Comparison of ENCODE assay signal across 8 mouse cellular contexts in genomic region chr17:35254241-35255098, GRCm38 (mm10). TPM values are rescaled to one million over a fixed set of nuclear protein-coding genes. Genes with fewer than 3 reads are reported as not detected.
DNase-seq lines count a peak whose midpoint lies in the region; ATAC-seq lines count a peak whose summit lies in the region.

No protein-coding gene starts in this region.

- H3K4me1 ChIP-seq in midbrain, embryonic 13.5 days (replicated peaks) = no peaks in the 10 kb centered on the region
- 0 out of 2 replicates have a peak, but pooled peaks cover 3% of the 10 kb centered on the region for H3K4me1 ChIP-seq in stomach, embryonic 15.5 days

- no peaks in the 10 kb centered on the region for H3K9me3 ChIP-seq in midbrain, embryonic 13.5 days
- H3K9me3 ChIP-seq in stomach, embryonic 15.5 days = no peaks in the 10 kb centered on the region

- H3K4me3 ChIP-seq in midbrain, embryonic 13.5 days (replicated peaks) = no peak overlapping the region
- no peak overlapping the region for H3K4me3 ChIP-seq in stomach, embryonic 15.5 days (replicated peaks)

- no peak overlapping the region for H3K27ac ChIP-seq in midbrain, embryonic 13.5 days
- peak overlapping the region; percentile 4; the same call in 1 of the 2 replicates for H3K27ac ChIP-seq in stomach, embryonic 15.5 days

- DNase-seq in adrenal gland, adult (ENCODE audit: inconsistent age in 2 of 2, low spot score in 1 of 2) = peak; percentile 65 to 87
- DNase-seq in adrenal gland, postnatal 4 days (ENCODE audit: low spot score in 2 of 2) = no peak
- DNase-seq in CD4-positive helper T cell, adult 2 months (ENCODE audit: low read depth, low spot score) = peak; percentile 77
- peak; percentile 71 for DNase-seq in cerebellum, adult 9-10 months
- peak; percentile 58 for DNase-seq in forelimb bud, embryonic 11.5 days (ENCODE audit: low read depth, low spot score)
- peak; percentile 81 to 83 for DNase-seq in kidney, postnatal 25 days

- H3K9ac ChIP-seq in midbrain, embryonic 13.5 days (replicated peaks) = no peak overlapping the region
- no peak overlapping the region for H3K9ac ChIP-seq in stomach, embryonic 15.5 days

- H3K4me2 ChIP-seq in midbrain, embryonic 13.5 days (replicated peaks) = no peak overlapping the region
- no peak overlapping the region for H3K4me2 ChIP-seq in stomach, embryonic 15.5 days

- peak; percentile 25; the same call in 1 of the 2 replicates for ATAC-seq in midbrain, embryonic 13.5 days
- ATAC-seq in stomach, embryonic 15.5 days (ENCODE audit: insufficient read depth, low FRiP score, low read depth) = no peak

- 56% methylated on average over 11 of the region's 11 CpGs for WGBS in midbrain, embryonic 13.5 days
- WGBS in stomach, embryonic 15.5 days = 54% methylated on average over 11 of the region's 11 CpGs

- peaks cover 49% of the 10 kb centered on the region for H3K36me3 ChIP-seq in midbrain, embryonic 13.5 days
- peaks cover 42% of the 10 kb centered on the region for H3K36me3 ChIP-seq in stomach, embryonic 15.5 days

- H3K27me3 ChIP-seq in midbrain, embryonic 13.5 days = no peaks in the 10 kb centered on the region
- no peaks in the 10 kb centered on the region for H3K27me3 ChIP-seq in stomach, embryonic 15.5 days (replicated peaks)

RNA-seq across cellular contexts. Expression of gene H2-D1, which starts 8.1 kb away (rescaled TPM):
- total RNA-seq in adrenal gland, postnatal 4 days (2021) = 10 to 100 TPM; 78.4 to 82.3 TPM
- polyA plus RNA-seq in midbrain, embryonic 13.5 days (2015; fragmentation: Nextera tagmentation; extraction: Ambion mirVana) = 49.5 and 52.5 TPM in 2 replicates
- polyA plus RNA-seq in stomach, embryonic 15.5 days (2015; fragmentation: Nextera tagmentation; extraction: Ambion mirVana) = 135 and 148 TPM in 2 replicates

RNA-seq across cellular contexts. Expression of gene Ddx39b, which starts 12.9 kb away (rescaled TPM):
- 100 to 1,000 TPM; 364 to 387 TPM for total RNA-seq in adrenal gland, postnatal 4 days (2021)
- polyA plus RNA-seq in midbrain, embryonic 13.5 days (2015; fragmentation: Nextera tagmentation; extraction: Ambion mirVana) = 460 and 465 TPM in 2 replicates
- polyA plus RNA-seq in stomach, embryonic 15.5 days (2015; fragmentation: Nextera tagmentation; extraction: Ambion mirVana) = 361 and 392 TPM in 2 replicates

RNA-seq across cellular contexts. Expression of gene Nfkbil1, which starts 18.9 kb away (rescaled TPM):
- 10 to 100 TPM; 25.6 to 26.0 TPM for total RNA-seq in adrenal gland, postnatal 4 days (2021)
- 8.3 and 11.0 TPM in 2 replicates for polyA plus RNA-seq in midbrain, embryonic 13.5 days (2015; fragmentation: Nextera tagmentation; extraction: Ambion mirVana)
- 12.5 and 14.1 TPM in 2 replicates for polyA plus RNA-seq in stomach, embryonic 15.5 days (2015; fragmentation: Nextera tagmentation; extraction: Ambion mirVana)

RNA-seq across cellular contexts. Expression of gene Atp6v1g2, which starts 21.0 kb away (rescaled TPM):
- 10 to 100 TPM; 11.4 to 12.4 TPM for total RNA-seq in adrenal gland, postnatal 4 days (2021)
- 41.6 and 43.0 TPM in 2 replicates for polyA plus RNA-seq in midbrain, embryonic 13.5 days (2015; fragmentation: Nextera tagmentation; extraction: Ambion mirVana)
- polyA plus RNA-seq in stomach, embryonic 15.5 days (2015; fragmentation: Nextera tagmentation; extraction: Ambion mirVana) = 5.1 and 5.9 TPM in 2 replicates

RNA-seq across cellular contexts. Expression of gene Gm16181, which starts 33.8 kb away (rescaled TPM):
- total RNA-seq in adrenal gland, postnatal 4 days (2021) = not detected
- 0.57 and 0.79 TPM in 2 replicates for polyA plus RNA-seq in midbrain, embryonic 13.5 days (2015; fragmentation: Nextera tagmentation; extraction: Ambion mirVana)
- polyA plus RNA-seq in stomach, embryonic 15.5 days (2015; fragmentation: Nextera tagmentation; extraction: Ambion mirVana) = 0.86 TPM in 1 of 2 replicates, not detected in the other

Comparison
In these comparisons a context has a peak if more than half of its experiments do, and no peak if none do; other contexts are left out.
1. DNase-seq: peak in adrenal gland, adult (2 of 2), CD4-positive helper T cell, adult 2 months (single experiment), cerebellum, adult 9-10 months (single experiment), forelimb bud, embryonic 11.5 days (single experiment) and kidney, postnatal 25 days (2 of 2); none in adrenal gland, postnatal 4 days (0 of 2).